25 mouse cellular contexts compared by ENCODE assay signal in genomic region chr10:101422562-101422961, GRCm38 (mm10).
DNase-seq lines count a peak whose midpoint lies in the region; ATAC-seq and TF ChIP-seq lines count a peak whose summit lies in the region.
"Had no signal": no experiment of that assay in that cellular context is flagged by ENCODE, and none has a peak within 500 bp of the region (broad histone marks: within the 10 kb centered on the region; RNA-seq: fewer than 3 reads in every experiment).

No protein-coding gene starts in this region.

- peak; percentile 2 for DNase-seq in hindbrain, postnatal 0 days (ENCODE audit: low spot score)
- no peak for DNase-seq in hindbrain, embryonic 14.5 days (ENCODE audit: low spot score)
- peak; percentile 24 for DNase-seq in forebrain, embryonic 14.5 days (ENCODE audit: low spot score)
- DNase-seq: adrenal gland, postnatal 36 days; B cell, adult 2 months; cerebellum, adult 11-12 months; gastrocnemius, postnatal 25 days; heart, adult 2 months; heart, postnatal 14 days; kidney, adult 18-20 months; layer of hippocampus, adult 9-11 months; liver, embryonic 13.5 days; lung, adult 2 months; lung, postnatal 14 days; right cerebral cortex, postnatal 14 days; thymus, adult 2 months had no signal

- H3K9me3 ChIP-seq in hindbrain, postnatal 0 days (ENCODE audit: low read length): no peaks in the 10 kb centered on the region
- no peaks in the 10 kb centered on the region for H3K9me3 ChIP-seq in hindbrain, embryonic 14.5 days (ENCODE audit: control insufficient read depth, low read length)
- no peaks in the 10 kb centered on the region for H3K9me3 ChIP-seq in neural tube, embryonic 12.5 days
- no peaks in the 10 kb centered on the region for H3K9me3 ChIP-seq in neural tube, embryonic 15.5 days (replicated peaks)
- H3K9me3 ChIP-seq in forebrain, embryonic 14.5 days (replicated peaks; ENCODE audit: control insufficient read depth, low read length): no peaks in the 10 kb centered on the region
- H3K9me3 ChIP-seq: heart, embryonic 13.5 days; liver, embryonic 13.5 days had no signal

- 43% methylated on average over 4 of the region's 4 CpGs for WGBS in hindbrain, postnatal 0 days
- 47% methylated on average over 4 of the region's 4 CpGs for WGBS in hindbrain, embryonic 14.5 days
- WGBS in neural tube, embryonic 12.5 days: 41% methylated on average over 4 of the region's 4 CpGs
- WGBS in neural tube, embryonic 15.5 days: 24% methylated on average over 4 of the region's 4 CpGs
- WGBS in forebrain, embryonic 14.5 days: 28% methylated on average over 4 of the region's 4 CpGs

- H3K4me2 ChIP-seq in hindbrain, postnatal 0 days (ENCODE audit: low read depth, low read length): no peak overlapping the region
- H3K4me2 ChIP-seq in hindbrain, embryonic 14.5 days (replicated peaks): no peak overlapping the region
- H3K4me2 ChIP-seq in neural tube, embryonic 12.5 days (replicated peaks): no peak overlapping the region
- no peak overlapping the region for H3K4me2 ChIP-seq in neural tube, embryonic 15.5 days
- H3K4me2 ChIP-seq in forebrain, embryonic 14.5 days (ENCODE audit: low read length): no peak overlapping the region
- H3K4me2 ChIP-seq: heart, embryonic 13.5 days; liver, embryonic 13.5 days had no signal

- no peaks in the 10 kb centered on the region for H3K4me1 ChIP-seq in hindbrain, postnatal 0 days (ENCODE audit: insufficient read depth, low read length)
- no peaks in the 10 kb centered on the region for H3K4me1 ChIP-seq in hindbrain, embryonic 14.5 days (replicated peaks; ENCODE audit: control insufficient read depth, insufficient read depth, low read length)
- H3K4me1 ChIP-seq in neural tube, embryonic 12.5 days: no peaks in the 10 kb centered on the region
- no peaks in the 10 kb centered on the region for H3K4me1 ChIP-seq in neural tube, embryonic 15.5 days
- H3K4me1 ChIP-seq in forebrain, embryonic 14.5 days (ENCODE audit: control insufficient read depth, insufficient read depth, low read length): no peaks in the 10 kb centered on the region
- H3K4me1 ChIP-seq: heart, embryonic 13.5 days; liver, embryonic 13.5 days had no signal

- TF ChIP-seq CTCF in hindbrain, postnatal 0 days (IDR thresholded peaks at IDR 0.05; ENCODE audit: low read depth): no peak

- no peak overlapping the region for H3K9ac ChIP-seq in hindbrain, postnatal 0 days (replicated peaks; ENCODE audit: low read length)
- H3K9ac ChIP-seq in hindbrain, embryonic 14.5 days: no peak overlapping the region
- H3K9ac ChIP-seq in neural tube, embryonic 12.5 days: no peak overlapping the region
- H3K9ac ChIP-seq in neural tube, embryonic 15.5 days (replicated peaks): no peak overlapping the region
- H3K9ac ChIP-seq in forebrain, embryonic 14.5 days (ENCODE audit: low read length): no peak overlapping the region
- H3K9ac ChIP-seq: heart, embryonic 13.5 days; liver, embryonic 13.5 days had no signal

- no peak overlapping the region for H3K27ac ChIP-seq in hindbrain, postnatal 0 days
- no peak overlapping the region for H3K27ac ChIP-seq in hindbrain, embryonic 14.5 days
- H3K27ac ChIP-seq in neural tube, embryonic 12.5 days: no peak overlapping the region
- H3K27ac ChIP-seq in neural tube, embryonic 15.5 days (replicated peaks): no peak overlapping the region
- H3K27ac ChIP-seq in forebrain, embryonic 14.5 days (ENCODE audit: low read depth, low read length): no peak overlapping the region
- H3K27ac ChIP-seq: heart, adult 2 months; heart, embryonic 13.5 days; liver, embryonic 13.5 days; stomach, postnatal 0 days had no signal

- H3K27me3 ChIP-seq in hindbrain, postnatal 0 days (ENCODE audit: insufficient read depth, low read length): no peaks in the 10 kb centered on the region
- H3K27me3 ChIP-seq in hindbrain, embryonic 14.5 days (ENCODE audit: control insufficient read depth, insufficient read depth, low read length): no peaks in the 10 kb centered on the region
- no peaks in the 10 kb centered on the region for H3K27me3 ChIP-seq in neural tube, embryonic 12.5 days (replicated peaks)
- no peaks in the 10 kb centered on the region for H3K27me3 ChIP-seq in neural tube, embryonic 15.5 days (replicated peaks)
- no peaks in the 10 kb centered on the region for H3K27me3 ChIP-seq in forebrain, embryonic 14.5 days (replicated peaks; ENCODE audit: control insufficient read depth, insufficient read depth, low read length)
- H3K27me3 ChIP-seq: CH12.LX; heart, embryonic 13.5 days; liver, embryonic 13.5 days; Patski had no signal

- no peak overlapping the region for H3K4me3 ChIP-seq in hindbrain, postnatal 0 days (ENCODE audit: low read length)
- no peak overlapping the region for H3K4me3 ChIP-seq in hindbrain, embryonic 14.5 days (replicated peaks; ENCODE audit: low read length)
- H3K4me3 ChIP-seq in neural tube, embryonic 12.5 days: no peak overlapping the region
- H3K4me3 ChIP-seq in neural tube, embryonic 15.5 days (replicated peaks): no peak overlapping the region
- H3K4me3 ChIP-seq in forebrain, embryonic 14.5 days (ENCODE audit: low read depth, low read length): no peak overlapping the region
- H3K4me3 ChIP-seq: heart, adult 2 months; heart, embryonic 13.5 days; liver, embryonic 13.5 days had no signal

- ATAC-seq in hindbrain, postnatal 0 days: no peak
- ATAC-seq in hindbrain, embryonic 14.5 days (ENCODE audit: low FRiP score): no peak
- ATAC-seq in neural tube, embryonic 12.5 days (ENCODE audit: low FRiP score, low read depth): 0 out of 2 replicates have a peak, but pooled peaks have one; percentile 7
- ATAC-seq in neural tube, embryonic 15.5 days (ENCODE audit: low FRiP score): no peak
- ATAC-seq in forebrain, embryonic 14.5 days: peak; percentile 72; the same call in 1 of the 2 replicates
- no peak for ATAC-seq in inflammation-experienced regulatory T-cells, adult 6 months
- ATAC-seq in megakaryocyte-erythroid progenitor cell, adult 5-6 weeks (replicated peaks; ENCODE audit: low FRiP score, low TSS enrichment, poor library complexity, severe bottlenecking): no peak
- ATAC-seq: Patski had no signal

- H3K36me3 ChIP-seq in hindbrain, postnatal 0 days (ENCODE audit: insufficient read depth, low read length): no peaks in the 10 kb centered on the region
- no peaks in the 10 kb centered on the region for H3K36me3 ChIP-seq in hindbrain, embryonic 14.5 days (replicated peaks; ENCODE audit: control insufficient read depth, insufficient read depth)
- no peaks in the 10 kb centered on the region for H3K36me3 ChIP-seq in neural tube, embryonic 12.5 days
- H3K36me3 ChIP-seq in neural tube, embryonic 15.5 days: no peaks in the 10 kb centered on the region
- H3K36me3 ChIP-seq in forebrain, embryonic 14.5 days (ENCODE audit: control insufficient read depth, insufficient read depth, low read length): no peaks in the 10 kb centered on the region
- H3K36me3 ChIP-seq: G1E; heart, embryonic 13.5 days; liver, embryonic 13.5 days had no signal

Comparison
In these comparisons a context has a peak if more than half of its experiments do, and no peak if none do; other contexts are left out.
1. ATAC-seq: peak in neural tube, embryonic 12.5 days (single experiment) and forebrain, embryonic 14.5 days (single experiment); none in hindbrain, postnatal 0 days (single experiment), hindbrain, embryonic 14.5 days (single experiment), neural tube, embryonic 15.5 days (single experiment), inflammation-experienced regulatory T-cells, adult 6 months (single experiment) and megakaryocyte-erythroid progenitor cell, adult 5-6 weeks (single experiment).